Mouse (Mus musculus) liver, embryonic 16.5 days (tissue): ENCODE data around the gene Acvr1. TPM values are rescaled to one million over a fixed set of nuclear protein-coding genes. Genes with fewer than 3 reads are reported as not detected.
A peak's percentile ranks its signal among the peaks of the same experiment; 100 is the strongest.

ENCODE experiments used
- ATAC-seq: fragments of 200-750 bp; cut with Nextera tagmentation; 2 replicates; pipeline ENCODE4 v1.8.0; 2017; ENCODE audit warnings: low read depth, mild to moderate bottlenecking, moderate number of reproducible peaks, moderate library complexity
- H3K27ac ChIP-seq: fragments of 300-500 bp; sonication (generic); 2 replicates; pipeline ENCODE4 v1.5.1; 2014; ENCODE audit warnings: mild to moderate bottlenecking, low read length
- H3K27me3 ChIP-seq: fragments of 300-500 bp; sonication (generic); 2 replicates; pipeline ENCODE4 v1.6.1; 2014; ENCODE audit warnings: low read depth, low read length, mixed read lengths; ENCODE audit not compliant: control insufficient read depth, insufficient read depth
- H3K36me3 ChIP-seq: fragments of 300-500 bp; sonication (generic); 2 replicates; pipeline ENCODE4 v1.6.1; 2014; ENCODE audit warnings: mild to moderate bottlenecking; ENCODE audit not compliant: control insufficient read depth, insufficient read depth
- H3K4me1 ChIP-seq: fragments of 300-500 bp; sonication (generic); 2 replicates; pipeline ENCODE4 v1.6.1; 2014; ENCODE audit warnings: low read depth, low read length, mixed read lengths; ENCODE audit not compliant: control insufficient read depth
- H3K4me2 ChIP-seq: fragments of 300-500 bp; sonication (generic); 2 replicates; pipeline ENCODE4 v1.6.1; 2014; ENCODE audit warnings: low read depth, low read length, mixed read lengths
- H3K4me3 ChIP-seq: fragments of 300-500 bp; sonication (generic); 2 replicates; pipeline ENCODE4 v1.5.1; 2014; ENCODE audit warnings: low read depth, mild to moderate bottlenecking, low read length
- H3K9ac ChIP-seq: fragments of 300-500 bp; sonication (generic); 2 replicates; pipeline ENCODE4 v1.6.1; 2014; ENCODE audit warnings: low read depth, low read length
- H3K9me3 ChIP-seq: fragments of 300-500 bp; sonication (generic); replicated peaks from 2 replicates; pipeline ENCODE4 v1.6.1; 2016; ENCODE audit warnings: low read length; ENCODE audit not compliant: control insufficient read depth
- WGBS: fragments of 180-500 bp; shearing (Covaris S2); extraction: QIAGEN DNeasy Blood & Tissue Kit; methylation state at CpG from one replicate; pipeline ENCODE4 v1.1.7; 2014; ENCODE audit not compliant: insufficient replicate concordance; 5-methylcytosine and 5-hydroxymethylcytosine counted together
- polyA plus RNA-seq: library from polyadenylated mRNA; unstranded; fragments of >200 nt; fragmentation: Nextera tagmentation; extraction: Ambion mirVana; gene quantifications from 2 replicates; pipeline ENCODE4 v1.2.1, GENCODE M21; 2015

Gene Acvr1
- polyA plus RNA-seq, 1 experiment from 2014 or later, result 2.0 TPM

GRCm38 (mm10) chr2:58596774-58597342 lies 29.9 kb upstream of the Acvr1 start:
- no peak overlapping the region for H3K9ac ChIP-seq
- H3K4me3 ChIP-seq, result no peak overlapping the region
- ATAC-seq, result no peak
- H3K27me3 ChIP-seq, result no peaks in the 10 kb centered on the region
- H3K36me3 ChIP-seq, result no peaks in the 10 kb centered on the region
- H3K27ac ChIP-seq, result no peak overlapping the region
- 74% methylated on average over 17 of the region's 17 CpGs for WGBS
- H3K9me3 ChIP-seq, result no peaks in the 10 kb centered on the region
- H3K4me1 ChIP-seq, result no peaks in the 10 kb centered on the region
- H3K4me2 ChIP-seq, result no peak overlapping the region

GRCm38 (mm10) chr2:58595350-58595749 lies 28.4 kb upstream of the Acvr1 start:
- H3K4me2 ChIP-seq, result no peak overlapping the region
- no peaks in the 10 kb centered on the region for H3K27me3 ChIP-seq
- 33% methylated on average over 9 of the region's 9 CpGs for WGBS
- H3K9ac ChIP-seq, result no peak overlapping the region
- no peak overlapping the region for H3K27ac ChIP-seq
- H3K4me3 ChIP-seq, result no peak overlapping the region
- H3K36me3 ChIP-seq, result no peaks in the 10 kb centered on the region
- no peaks in the 10 kb centered on the region for H3K9me3 ChIP-seq
- no peaks in the 10 kb centered on the region for H3K4me1 ChIP-seq
- ATAC-seq, result no peak

- H3K4me3 ChIP-seq, result no peak overlapping the region
- no peaks in the 10 kb centered on the region for H3K27me3 ChIP-seq
- 63% methylated on average over 1 of the region's 1 CpGs for WGBS
- no peaks in the 10 kb centered on the region for H3K36me3 ChIP-seq
- H3K9me3 ChIP-seq, result no peaks in the 10 kb centered on the region
- H3K27ac ChIP-seq, result no peak overlapping the region
- no peaks in the 10 kb centered on the region for H3K4me1 ChIP-seq
- no peak overlapping the region for H3K4me2 ChIP-seq
- ATAC-seq, result no peak
- no peak overlapping the region for H3K9ac ChIP-seq
Measured at GRCm38 (mm10) chr2:58590055-58590454, 23.1 kb upstream of the Acvr1 start.

- no peaks in the 10 kb centered on the region for H3K9me3 ChIP-seq
- H3K27ac ChIP-seq, result no peak overlapping the region
- H3K4me2 ChIP-seq, result no peak overlapping the region
- H3K27me3 ChIP-seq, result no peaks in the 10 kb centered on the region
- H3K4me3 ChIP-seq, result no peak overlapping the region
- no peak for ATAC-seq
- H3K9ac ChIP-seq, result no peak overlapping the region
- H3K4me1 ChIP-seq, result no peaks in the 10 kb centered on the region
- no peaks in the 10 kb centered on the region for H3K36me3 ChIP-seq
- WGBS, result 59% methylated on average over 4 of the region's 4 CpGs
Measured at GRCm38 (mm10) chr2:58589637-58590036, 22.7 kb upstream of the Acvr1 start.

GRCm38 (mm10) chr2:58586311-58586710 lies 19.4 kb upstream of the Acvr1 start:
- H3K4me3 ChIP-seq, result no peak overlapping the region
- H3K27ac ChIP-seq, result no peak overlapping the region
- H3K4me2 ChIP-seq, result no peak overlapping the region
- WGBS, result 64% methylated on average over 10 of the region's 10 CpGs
- H3K4me1 ChIP-seq, result no peaks in the 10 kb centered on the region
- H3K9me3 ChIP-seq, result no peaks in the 10 kb centered on the region
- H3K27me3 ChIP-seq, result no peaks in the 10 kb centered on the region
- ATAC-seq, result no peak
- no peak overlapping the region for H3K9ac ChIP-seq
- H3K36me3 ChIP-seq, result no peaks in the 10 kb centered on the region

- Histone ChIP-seq H3K36me3 (no peaks in the 10 kb centered on the region), H3K4me2 (no peak overlapping the region), H3K27me3 (no peaks in the 10 kb centered on the region), H3K4me3 (no peak overlapping the region), H3K4me1 (no peaks in the 10 kb centered on the region), H3K27ac (no peak overlapping the region), H3K9me3 (no peaks in the 10 kb centered on the region), H3K9ac (no peak overlapping the region)
- ATAC-seq, result no peak
- 66% methylated on average over 2 of the region's 2 CpGs for WGBS
Measured at GRCm38 (mm10) chr2:58574167-58574566, 7.2 kb upstream of the Acvr1 start.

GRCm38 (mm10) chr2:58568841-58569645 lies 2.1 kb upstream of the Acvr1 start:
- no peak for ATAC-seq
- peak overlapping the region; percentile 6; the same call in 1 of the 2 replicates for H3K27ac ChIP-seq
- 49% methylated on average over 4 of the region's 4 CpGs for WGBS

GRCm38 (mm10) chr2:58567866-58568719 lies 1.1 kb upstream of the Acvr1 start:
- Histone ChIP-seq H3K27me3 (peaks cover 22% of the 10 kb centered on the region), H3K27ac (peak overlapping the region; percentile 77), H3K9ac (peak overlapping the region; percentile 55; the same call in 1 of the 2 replicates), H3K9me3 (no peaks in the 10 kb centered on the region), H3K4me1 (no peaks in the 10 kb centered on the region; the same call in 1 of the 2 replicates), H3K4me3 (peak overlapping the region; percentile 68), H3K4me2 (peak overlapping the region; percentile 58), H3K36me3 (no peaks in the 10 kb centered on the region)
- 15% methylated on average over 12 of the region's 12 CpGs for WGBS
- ATAC-seq, result no peak

More at GRCm38 (mm10) chr2:58568841-58569645, 2.1 kb upstream of the Acvr1 start:
- H3K4me1 ChIP-seq, result no peaks in the 10 kb centered on the region; the same call in 1 of the 2 replicates
- no peaks in the 10 kb centered on the region for H3K9me3 ChIP-seq
- peak overlapping the region; percentile 58; the same call in 1 of the 2 replicates for H3K4me2 ChIP-seq
- peaks cover 22% of the 10 kb centered on the region for H3K27me3 ChIP-seq
- no peaks in the 10 kb centered on the region for H3K36me3 ChIP-seq
- H3K9ac ChIP-seq, result no peak overlapping the region
- no peak overlapping the region for H3K4me3 ChIP-seq
